Mouse (Mus musculus) ovary, postnatal 14 days (tissue): ENCODE measurements around the gene Pygo1.

Experiments used
- DNase-seq: peaks from one replicate; pipeline ENCODE4 v3.0.0; 2022; ENCODE audit warnings: low spot score

The Pygo1 gene

GRCm38 (mm10) chr9:72936301-72936700 lies 10.9 kb downstream of the Pygo1 start:
- DNase-seq = no peak

- no peak for DNase-seq
Observed at GRCm38 (mm10) chr9:72943424-72943823, 18.0 kb downstream of the Pygo1 start.

GRCm38 (mm10) chr9:72944286-72944685 lies 18.8 kb downstream of the Pygo1 start:
- no peak for DNase-seq

GRCm38 (mm10) chr9:72947010-72947409 lies 21.6 kb downstream of the Pygo1 start:
- no peak for DNase-seq

DNA sequence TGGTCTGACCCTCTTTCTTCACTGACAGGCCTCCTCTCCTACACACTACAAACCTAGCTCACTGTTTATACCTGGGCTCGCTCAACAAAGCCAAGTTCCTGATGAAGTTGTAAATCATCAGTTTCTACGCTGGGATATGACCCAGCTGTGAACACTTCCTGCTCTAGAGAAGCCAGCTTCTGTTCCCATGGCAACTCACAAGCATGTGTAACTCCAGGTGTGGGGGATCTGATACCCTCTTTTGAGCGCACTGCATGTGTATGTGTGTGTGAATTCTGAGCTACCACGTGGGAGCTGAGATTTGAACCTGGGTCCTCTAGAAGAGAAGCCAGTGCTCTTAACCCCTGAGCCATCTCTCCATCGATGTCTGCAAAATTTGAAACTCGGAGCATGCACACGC lies 24.1 kb downstream of the Pygo1 start:
- DNase-seq = no peak

DNA sequence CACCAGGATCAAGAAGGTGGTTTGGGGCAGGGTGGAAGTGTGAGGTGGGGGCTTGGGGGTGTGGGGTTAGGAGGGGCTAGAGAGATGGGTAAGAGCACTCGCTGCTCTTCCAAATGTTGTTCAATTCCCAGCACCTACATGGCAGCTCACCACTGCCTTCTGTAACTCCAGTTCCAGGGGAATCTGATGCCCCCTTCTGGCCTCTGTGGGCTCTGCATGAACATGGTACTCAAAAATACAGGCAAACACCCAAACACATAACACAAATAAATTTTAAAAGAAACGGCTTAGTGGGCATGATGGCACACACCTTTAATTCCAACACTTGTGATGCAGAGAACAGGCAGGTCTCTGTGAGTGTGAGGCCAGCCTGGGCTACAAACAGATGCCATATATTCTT lies 29.3 kb downstream of the Pygo1 start:
- DNase-seq = no peak

DNA sequence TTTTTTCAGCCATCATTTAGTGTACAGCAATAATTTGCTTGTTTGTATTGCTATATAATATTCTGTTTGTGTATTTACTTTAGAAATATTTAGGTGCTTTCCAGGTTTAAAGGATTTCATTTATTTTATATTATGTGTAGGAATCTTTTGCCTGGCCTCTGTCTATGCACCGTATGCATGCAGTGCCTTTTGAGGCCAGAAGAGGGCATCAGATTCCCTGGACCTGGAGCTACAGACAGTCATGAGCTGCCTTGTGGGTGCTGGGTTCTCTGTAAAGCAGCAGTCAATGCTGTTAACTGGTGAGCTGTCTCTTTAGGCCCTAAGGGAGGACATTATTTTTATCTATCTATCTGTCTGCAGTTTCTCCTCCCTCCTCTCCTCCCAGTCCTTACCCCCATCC lies 30.1 kb downstream of the Pygo1 start:
- peak; percentile 26 for DNase-seq

DNA sequence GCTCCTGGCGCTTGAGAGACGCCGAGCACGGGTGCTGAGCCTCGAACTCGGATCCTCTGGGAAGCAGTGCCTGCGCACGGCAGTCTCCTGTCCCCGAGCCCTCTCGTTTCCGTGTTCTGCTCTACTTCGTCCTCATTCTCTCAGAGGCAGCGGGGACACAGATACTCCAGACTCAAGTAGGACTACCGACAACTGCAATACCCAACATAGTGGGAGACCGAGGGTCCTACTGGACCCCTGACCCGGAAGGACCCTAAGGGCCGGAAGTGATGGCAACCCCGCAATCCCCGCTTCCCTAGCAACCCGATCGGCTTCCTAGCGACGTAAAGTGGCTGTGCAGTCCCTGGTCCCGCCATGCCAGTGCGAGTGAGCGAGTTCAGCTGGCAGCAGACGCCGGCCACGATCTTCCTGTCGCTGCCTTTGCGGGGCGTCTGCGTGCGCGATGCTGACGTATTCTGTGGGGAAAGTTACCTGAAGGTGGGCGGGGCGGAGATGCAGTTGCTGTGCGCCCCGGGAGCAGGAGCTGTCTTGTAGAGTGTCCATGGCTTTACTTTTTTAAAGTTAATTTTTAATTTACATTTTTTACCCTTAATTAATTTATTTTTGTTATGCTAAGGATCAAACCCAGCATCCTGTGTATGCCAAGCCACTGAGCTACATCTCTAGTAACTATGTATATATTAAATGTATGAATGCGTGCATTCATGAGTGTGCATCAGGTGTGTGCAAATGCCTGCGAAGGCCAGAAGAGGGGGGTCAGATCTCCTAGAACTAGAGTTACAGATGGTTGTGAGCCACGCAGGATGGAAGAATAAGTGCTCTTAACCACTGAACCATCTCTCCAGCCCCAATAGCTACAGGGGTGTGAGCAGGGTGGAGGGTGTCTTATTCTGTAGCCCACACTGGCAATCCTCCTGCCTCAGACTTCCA lies 33.3 kb downstream of the Pygo1 start, which contains the start of the genes Dyx1c1 and Gm44503:
Gene Dyx1c1 (plus strand): TSS at position 265 of the 930 bp plus-strand sequence.
Gene Gm44503 (plus strand): TSS at position 332 of the 930 bp plus-strand sequence.
- peak; percentile 57 for DNase-seq

GRCm38 (mm10) chr9:72961346-72961745 lies 35.9 kb downstream of the Pygo1 start:
- DNase-seq = no peak

DNA sequence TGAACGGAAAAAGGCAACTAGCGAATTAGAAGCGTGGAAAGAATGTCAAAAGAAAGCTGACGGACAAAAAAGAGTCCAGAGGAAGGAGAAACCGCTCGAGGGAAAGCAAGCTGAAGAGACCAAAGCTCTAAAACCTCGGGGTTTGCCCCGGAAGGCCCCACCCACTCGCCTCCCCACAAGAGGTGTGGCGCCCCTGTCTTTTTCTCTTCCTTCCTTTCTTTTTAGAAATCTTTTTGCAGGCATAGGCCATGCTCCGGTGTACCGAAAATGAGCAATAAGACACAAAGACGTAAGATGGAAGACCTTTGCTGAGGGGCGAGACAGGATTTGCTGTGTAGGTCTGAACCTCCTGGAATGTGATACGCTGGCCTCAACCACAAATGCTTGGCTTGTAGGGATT lies 36.5 kb downstream of the Pygo1 start:
- DNase-seq = no peak

GRCm38 (mm10) chr9:72968349-72969061 lies 43.1 kb downstream of the Pygo1 start:
- DNase-seq = peak; percentile 29

- no peak for DNase-seq
Observed at GRCm38 (mm10) chr9:72969874-72970273, 44.4 kb downstream of the Pygo1 start.

DNA sequence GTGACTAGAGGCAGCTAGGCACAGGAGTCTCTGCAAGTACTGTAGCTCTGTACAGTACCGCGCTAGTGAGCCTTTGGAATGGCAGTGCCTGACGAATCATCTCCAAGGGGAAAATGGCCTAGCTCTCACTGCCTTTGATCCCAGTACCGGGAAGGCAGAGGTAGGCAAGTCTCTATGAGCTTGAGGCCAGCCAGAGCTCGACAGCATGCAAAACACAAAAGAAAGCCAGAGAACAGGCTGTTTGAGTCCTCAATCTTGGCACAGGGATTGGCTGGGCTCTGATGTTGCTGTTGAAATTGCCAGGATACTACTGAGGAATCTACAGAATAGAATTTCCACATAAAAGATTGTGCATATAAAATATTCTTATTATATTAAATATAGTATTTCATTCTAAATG lies 47.0 kb downstream of the Pygo1 start:
- DNase-seq = no peak

DNA sequence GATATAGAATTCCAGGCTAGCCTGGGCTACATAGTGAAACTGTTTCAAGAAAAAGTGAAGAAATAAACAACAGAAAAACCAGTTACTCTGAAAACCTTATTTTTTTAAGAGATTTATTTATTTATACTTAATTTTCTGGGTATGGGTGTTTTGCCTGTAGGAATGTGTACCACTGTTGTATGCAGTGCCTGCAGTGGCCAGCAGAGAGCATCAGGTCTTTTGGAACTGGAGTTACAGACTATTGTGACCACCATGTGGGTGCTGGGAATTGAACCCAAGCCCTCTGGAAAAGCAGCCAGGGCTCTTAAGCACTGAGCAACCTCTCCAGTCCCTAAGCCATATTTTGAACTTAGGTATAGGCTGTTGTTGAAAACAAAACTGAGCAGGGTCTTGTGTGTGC lies 47.5 kb downstream of the Pygo1 start:
- DNase-seq = no peak

DNA sequence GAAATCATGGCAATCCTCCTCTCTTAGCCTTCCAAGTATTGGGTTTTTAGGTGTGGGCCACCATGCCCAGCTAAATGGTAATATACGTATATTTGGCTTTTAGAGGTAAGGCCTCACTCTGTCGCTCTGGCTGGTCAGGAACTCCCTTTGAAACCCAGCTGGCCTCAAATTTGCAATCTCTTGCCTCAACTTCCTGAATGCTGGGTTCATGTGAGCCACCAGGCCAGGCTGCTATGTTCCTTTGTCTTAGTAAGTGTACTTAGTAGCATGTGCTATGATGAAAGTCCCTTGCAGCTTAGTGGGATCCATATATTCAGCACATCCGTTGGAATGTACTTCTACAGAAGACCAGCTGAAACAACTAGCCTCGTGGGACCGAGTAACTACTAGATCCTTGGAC lies 49.3 kb downstream of the Pygo1 start:
- DNase-seq = no peak

- DNase-seq = no peak
Observed at GRCm38 (mm10) chr9:72975242-72975641, 49.8 kb downstream of the Pygo1 start.

GRCm38 (mm10) chr9:72983066-72983465 lies 57.6 kb downstream of the Pygo1 start:
- no peak for DNase-seq

- DNase-seq = peak; percentile 87
Observed at GRCm38 (mm10) chr9:72985250-72986220, 60.1 kb downstream of the Pygo1 start, which contains the start of the genes Ccpg1os and Ccpg1. Ccpg1os (minus strand) TSS chr9:72985382. Ccpg1 (plus strand) TSS chr9:72985429.

- DNase-seq = no peak
Observed at GRCm38 (mm10) chr9:72987703-72988102, 62.3 kb downstream of the Pygo1 start.

DNA sequence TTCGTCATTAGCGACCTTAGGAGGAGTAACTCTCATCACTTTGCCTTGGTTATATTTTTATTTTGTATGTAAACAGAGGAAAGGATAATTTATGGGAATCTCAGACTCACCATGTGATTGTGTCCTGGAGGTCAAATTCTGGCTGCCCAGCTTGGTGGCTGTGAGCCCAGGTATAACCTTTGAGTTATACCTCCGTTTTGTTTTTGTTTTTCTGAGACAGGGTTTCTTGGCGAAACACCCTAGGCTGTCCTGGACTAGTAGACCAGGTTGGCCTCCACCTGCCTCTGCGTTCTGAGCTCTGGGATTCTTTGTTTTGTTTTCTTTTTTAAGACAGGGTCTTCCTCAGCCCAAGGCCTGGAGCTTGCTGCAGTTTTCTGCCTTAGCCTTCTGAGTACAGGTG lies 63.3 kb downstream of the Pygo1 start:
- DNase-seq = no peak

GRCm38 (mm10) chr9:72991420-72991819 lies 66.0 kb downstream of the Pygo1 start:
- no peak for DNase-seq

GRCm38 (mm10) chr9:72992576-72992975 lies 67.1 kb downstream of the Pygo1 start:
- no peak for DNase-seq
